Mouse (Mus musculus): ENCODE measurements around the gene Tagln3. TPM values are rescaled to one million over a fixed set of nuclear protein-coding genes. Genes with fewer than 3 reads are reported as not detected.

Tagln3 gene
- total and polyA plus RNA-seq, 2 experiments: 0.43 to 0.55 TPM

GRCm38 (mm10) chr16:45718296-45718695, 6.1 kb downstream of the Tagln3 start:
- H3K27me3 ChIP-seq (ENCODE audit: control insufficient read depth, insufficient read depth, low read length): no peaks in the 10 kb centered on the region
- H3K9ac ChIP-seq (ENCODE audit: low read depth, low read length): no peak overlapping the region
- WGBS: 94% methylated on average over 4 of the region's 4 CpGs
- no peak for DNase-seq (ENCODE audit: extremely low read depth, low read depth, low spot score)
- no peak for TF ChIP-seq POLR2A (IDR thresholded peaks at IDR 0.05; ENCODE audit: extremely low read depth, insufficient read depth, low read length)
- no peaks in the 10 kb centered on the region for H3K36me3 ChIP-seq (ENCODE audit: control insufficient read depth, insufficient read depth, low read length)
- no peak overlapping the region for H3K27ac ChIP-seq (replicated peaks; ENCODE audit: insufficient read depth, low read depth, low read length)
- no peaks in the 10 kb centered on the region for H3K79me2 ChIP-seq (ENCODE audit: control insufficient read depth, insufficient read depth, low read length)
- H3K4me3 ChIP-seq (ENCODE audit: insufficient read depth, low read depth, low read length): no peak overlapping the region
- no peaks in the 10 kb centered on the region for H3K4me1 ChIP-seq (ENCODE audit: control insufficient read depth, insufficient read depth, low read length)

- DNase-seq (ENCODE audit: extremely low read depth, low read depth, low spot score): no peak
- Histone ChIP-seq H3K27me3 (ENCODE audit: control insufficient read depth, insufficient read depth, low read length) (no peaks in the 10 kb centered on the region), H3K9ac (ENCODE audit: low read depth, low read length) (no peak overlapping the region), H3K4me1 (ENCODE audit: control insufficient read depth, insufficient read depth, low read length) (no peaks in the 10 kb centered on the region), H3K79me2 (ENCODE audit: control insufficient read depth, insufficient read depth, low read length) (no peaks in the 10 kb centered on the region), H3K27ac (replicated peaks; ENCODE audit: insufficient read depth, low read depth, low read length) (no peak overlapping the region), H3K36me3 (ENCODE audit: control insufficient read depth, insufficient read depth, low read length) (no peaks in the 10 kb centered on the region; the same call in 1 of the 2 replicates), H3K4me3 (ENCODE audit: insufficient read depth, low read depth, low read length) (no peak overlapping the region)
- 88% methylated on average over 5 of the region's 5 CpGs for WGBS
- TF ChIP-seq CTCF (IDR thresholded peaks at IDR 0.05; ENCODE audit: low read depth, low read length) (no peak), POLR2A (IDR thresholded peaks at IDR 0.05; ENCODE audit: extremely low read depth, insufficient read depth, low read length) (no peak)
Observed at GRCm38 (mm10) chr16:45714489-45715150, 9.8 kb downstream of the Tagln3 start.

GRCm38 (mm10) chr16:45713878-45714277, 10.5 kb downstream of the Tagln3 start:
- 82% methylated on average over 1 of the region's 1 CpGs for WGBS

GRCm38 (mm10) chr16:45713261-45713660, 11.1 kb downstream of the Tagln3 start:
- 91% methylated on average over 5 of the region's 5 CpGs for WGBS
- Histone ChIP-seq H3K4me1 (ENCODE audit: control insufficient read depth, insufficient read depth, low read length) (no peaks in the 10 kb centered on the region), H3K36me3 (ENCODE audit: control insufficient read depth, insufficient read depth, low read length) (no peaks in the 10 kb centered on the region; the same call in 1 of the 2 replicates), H3K27ac (replicated peaks; ENCODE audit: insufficient read depth, low read depth, low read length) (no peak overlapping the region), H3K27me3 (ENCODE audit: control insufficient read depth, insufficient read depth, low read length) (no peaks in the 10 kb centered on the region), H3K79me2 (ENCODE audit: control insufficient read depth, insufficient read depth, low read length) (no peaks in the 10 kb centered on the region), H3K9ac (ENCODE audit: low read depth, low read length) (no peak overlapping the region), H3K4me3 (ENCODE audit: insufficient read depth, low read depth, low read length) (no peak overlapping the region)
- no peak for DNase-seq (ENCODE audit: extremely low read depth, low read depth, low spot score)
- no peak for TF ChIP-seq POLR2A (IDR thresholded peaks at IDR 0.05; ENCODE audit: extremely low read depth, insufficient read depth, low read length)
- TF ChIP-seq CTCF (IDR thresholded peaks at IDR 0.05; ENCODE audit: low read depth, low read length): no peak

More at GRCm38 (mm10) chr16:45713878-45714277, 10.5 kb downstream of the Tagln3 start:
- Histone ChIP-seq H3K4me1 (ENCODE audit: control insufficient read depth, insufficient read depth, low read length) (no peaks in the 10 kb centered on the region), H3K27me3 (ENCODE audit: control insufficient read depth, insufficient read depth, low read length) (no peaks in the 10 kb centered on the region), H3K79me2 (ENCODE audit: control insufficient read depth, insufficient read depth, low read length) (no peaks in the 10 kb centered on the region), H3K9ac (ENCODE audit: low read depth, low read length) (no peak overlapping the region), H3K36me3 (ENCODE audit: control insufficient read depth, insufficient read depth, low read length) (no peaks in the 10 kb centered on the region; the same call in 1 of the 2 replicates), H3K27ac (replicated peaks; ENCODE audit: insufficient read depth, low read depth, low read length) (no peak overlapping the region), H3K4me3 (ENCODE audit: insufficient read depth, low read depth, low read length) (no peak overlapping the region)
- TF ChIP-seq CTCF (IDR thresholded peaks at IDR 0.05; ENCODE audit: low read depth, low read length) (no peak), POLR2A (IDR thresholded peaks at IDR 0.05; ENCODE audit: extremely low read depth, insufficient read depth, low read length) (no peak)
- no peak for DNase-seq (ENCODE audit: extremely low read depth, low read depth, low spot score)

GRCm38 (mm10) chr16:45711263-45711662, 13.1 kb downstream of the Tagln3 start:
- Histone ChIP-seq H3K27ac (replicated peaks; ENCODE audit: insufficient read depth, low read depth, low read length) (no peak overlapping the region), H3K4me1 (ENCODE audit: control insufficient read depth, insufficient read depth, low read length) (no peaks in the 10 kb centered on the region), H3K79me2 (ENCODE audit: control insufficient read depth, insufficient read depth, low read length) (no peaks in the 10 kb centered on the region), H3K9ac (ENCODE audit: low read depth, low read length) (no peak overlapping the region), H3K4me3 (ENCODE audit: insufficient read depth, low read depth, low read length) (no peak overlapping the region), H3K36me3 (ENCODE audit: control insufficient read depth, insufficient read depth, low read length) (no peaks in the 10 kb centered on the region; the same call in 1 of the 2 replicates), H3K27me3 (ENCODE audit: control insufficient read depth, insufficient read depth, low read length) (no peaks in the 10 kb centered on the region)
- WGBS: 68% methylated on average over 7 of the region's 7 CpGs
- DNase-seq (ENCODE audit: extremely low read depth, low read depth, low spot score): no peak
- TF ChIP-seq POLR2A (IDR thresholded peaks at IDR 0.05; ENCODE audit: extremely low read depth, insufficient read depth, low read length) (no peak), CTCF (IDR thresholded peaks at IDR 0.05; ENCODE audit: low read depth, low read length) (peak; percentile 46)

- TF ChIP-seq CTCF (IDR thresholded peaks at IDR 0.05; ENCODE audit: low read depth, low read length) (no peak), POLR2A (IDR thresholded peaks at IDR 0.05; ENCODE audit: extremely low read depth, insufficient read depth, low read length) (no peak)
- Histone ChIP-seq H3K27ac (replicated peaks; ENCODE audit: insufficient read depth, low read depth, low read length) (no peak overlapping the region), H3K79me2 (ENCODE audit: control insufficient read depth, insufficient read depth, low read length) (no peaks in the 10 kb centered on the region), H3K27me3 (ENCODE audit: control insufficient read depth, insufficient read depth, low read length) (no peaks in the 10 kb centered on the region), H3K4me1 (ENCODE audit: control insufficient read depth, insufficient read depth, low read length) (peaks cover 4% of the 10 kb centered on the region; the same call in 1 of the 2 replicates), H3K4me3 (ENCODE audit: insufficient read depth, low read depth, low read length) (no peak overlapping the region), H3K36me3 (ENCODE audit: control insufficient read depth, insufficient read depth, low read length) (no peaks in the 10 kb centered on the region), H3K9ac (ENCODE audit: low read depth, low read length) (no peak overlapping the region)
- 71% methylated on average over 5 of the region's 5 CpGs for WGBS
- DNase-seq (ENCODE audit: extremely low read depth, low read depth, low spot score): no peak
Observed at GRCm38 (mm10) chr16:45699301-45699700, 25.1 kb downstream of the Tagln3 start.
